Mouse (Mus musculus) neural tube, embryonic 12.5 days (tissue): ENCODE data around the gene Perm1. TPM values are rescaled to one million over a fixed set of nuclear protein-coding genes. Genes with fewer than 3 reads are reported as not detected.
A peak's percentile ranks its signal among the peaks of the same experiment; 100 is the strongest.

ENCODE experiments used
- ATAC-seq: fragments of 200-750 bp; cut with Nextera tagmentation; 2 replicates; pipeline ENCODE4 v1.8.0; 2017; ENCODE audit warnings: low read depth, mild to moderate bottlenecking, moderate TSS enrichment, moderate library complexity; ENCODE audit not compliant: low FRiP score
- H3K27ac ChIP-seq: fragments of 300-500 bp; sonication (generic); 2 replicates; pipeline ENCODE4 v1.5.1; 2016
- H3K27me3 ChIP-seq: fragments of 300-500 bp; sonication (generic); replicated peaks from 2 replicates; pipeline ENCODE4 v1.6.1; 2016; ENCODE audit warnings: mild to moderate bottlenecking
- H3K36me3 ChIP-seq: fragments of 300-500 bp; sonication (generic); 2 replicates; pipeline ENCODE4 v1.6.1; 2016; ENCODE audit warnings: mild to moderate bottlenecking
- H3K4me1 ChIP-seq: fragments of 300-500 bp; sonication (generic); 2 replicates; pipeline ENCODE4 v1.6.1; 2016
- H3K4me2 ChIP-seq: fragments of 300-500 bp; sonication (generic); replicated peaks from 2 replicates; pipeline ENCODE4 v1.6.1; 2016; ENCODE audit warnings: mild to moderate bottlenecking
- H3K4me3 ChIP-seq: fragments of 300-500 bp; sonication (generic); 2 replicates; pipeline ENCODE4 v1.5.1; 2016
- H3K9ac ChIP-seq: fragments of 300-500 bp; sonication (generic); 2 replicates; pipeline ENCODE4 v1.6.1; 2016; ENCODE audit warnings: mild to moderate bottlenecking
- H3K9me3 ChIP-seq: fragments of 300-500 bp; sonication (generic); 2 replicates; pipeline ENCODE4 v1.6.1; 2016; ENCODE audit warnings: mild to moderate bottlenecking
- WGBS: fragments of 180-500 bp; shearing (Covaris S2); methylation state at CpG from one replicate; pipeline ENCODE4 v1.1.7; 2016; 5-methylcytosine and 5-hydroxymethylcytosine counted together
- polyA plus RNA-seq: library from polyadenylated mRNA; unstranded; fragments of >200 nt; fragmentation: Nextera tagmentation; extraction: Ambion mirVana; gene quantifications from 2 replicates; pipeline ENCODE4 v1.2.1, GENCODE M21; 2016

The Perm1 gene
- polyA plus RNA-seq, 1 experiment from 2014 or later, result 2.0 TPM

GRCm38 (mm10) chr4:156192421-156193199, 23.1 kb upstream of the Perm1 start:
- peak overlapping the region; percentile 27 for H3K4me2 ChIP-seq
- ATAC-seq, result no peak
- whole genome bisulfite sequencing, result 55% methylated on average over 8 of the region's 8 CpGs
- H3K9me3 ChIP-seq, result no peaks in the 10 kb centered on the region
- peaks cover 52% of the 10 kb centered on the region for H3K36me3 ChIP-seq
- peaks cover 90% of the 10 kb centered on the region for H3K4me1 ChIP-seq
- no peak overlapping the region for H3K9ac ChIP-seq
- no peak overlapping the region for H3K4me3 ChIP-seq
- no peaks in the 10 kb centered on the region for H3K27me3 ChIP-seq
- H3K27ac ChIP-seq, result 0 out of 2 replicates have a peak overlapping the region, but pooled peaks have one; percentile 20

GRCm38 (mm10) chr4:156193200-156193590, 22.5 kb upstream of the Perm1 start:
- Histone ChIP-seq H3K36me3 (peaks cover 52% of the 10 kb centered on the region), H3K4me2 (peak overlapping the region; percentile 88; the same call in 1 of the 2 replicates), H3K4me3 (no peak overlapping the region), H3K9me3 (no peaks in the 10 kb centered on the region), H3K27me3 (no peaks in the 10 kb centered on the region), H3K27ac (no peak overlapping the region), H3K4me1 (peaks cover 84% of the 10 kb centered on the region), H3K9ac (no peak overlapping the region)
- ATAC-seq, result no peak
- WGBS, result 19% methylated on average over 2 of the region's 2 CpGs

GRCm38 (mm10) chr4:156193906-156194305, 21.8 kb upstream of the Perm1 start:
- Histone ChIP-seq H3K4me1 (peaks cover 77% of the 10 kb centered on the region), H3K4me3 (no peak overlapping the region), H3K27ac (no peak overlapping the region), H3K36me3 (peaks cover 52% of the 10 kb centered on the region), H3K9ac (peak overlapping the region; percentile 92), H3K27me3 (no peaks in the 10 kb centered on the region), H3K4me2 (peak overlapping the region; percentile 88), H3K9me3 (no peaks in the 10 kb centered on the region)
- no peak for ATAC-seq
- WGBS, result 71% methylated on average over 5 of the region's 5 CpGs

- 32% methylated on average over 6 of the region's 6 CpGs for WGBS
- H3K4me2 ChIP-seq, result peak overlapping the region; percentile 88
- no peak overlapping the region for H3K27ac ChIP-seq
- peaks cover 52% of the 10 kb centered on the region for H3K36me3 ChIP-seq
- H3K4me1 ChIP-seq, result peaks cover 72% of the 10 kb centered on the region
- H3K9me3 ChIP-seq, result no peaks in the 10 kb centered on the region
- no peaks in the 10 kb centered on the region for H3K27me3 ChIP-seq
- H3K9ac ChIP-seq, result peak overlapping the region; percentile 92
- H3K4me3 ChIP-seq, result peak overlapping the region; percentile 96; the same call in 1 of the 2 replicates
- ATAC-seq, result no peak
These were observed 21.3 kb upstream of the Perm1 start for GRCm38 (mm10) chr4:156194346-156194745.

GRCm38 (mm10) chr4:156195927-156196870, 19.5 kb upstream of the Perm1 start:
- Histone ChIP-seq H3K4me3 (peak overlapping the region; percentile 96), H3K36me3 (peaks cover 41% of the 10 kb centered on the region), H3K9ac (peak overlapping the region; percentile 92), H3K9me3 (no peaks in the 10 kb centered on the region), H3K27me3 (no peaks in the 10 kb centered on the region), H3K4me2 (peak overlapping the region; percentile 88), H3K4me1 (peaks cover 54% of the 10 kb centered on the region), H3K27ac (peak overlapping the region; percentile 75)
- ATAC-seq, result 0 out of 2 replicates have a peak, but pooled peaks have one; percentile 0
- 4% methylated on average over 35 of the region's 35 CpGs for WGBS

GRCm38 (mm10) chr4:156197131-156197828, 18.4 kb upstream of the Perm1 start, which contains the start of gene Agrn:
TSS of gene Agrn (minus strand) at chr4:156197488.
- Histone ChIP-seq H3K9ac (peak within 1 kb of the TSS; percentile 92), H3K36me3 (peaks cover 30% of the 10 kb centered on the region), H3K27me3 (no peaks in the 10 kb centered on the region), H3K9me3 (no peaks in the 10 kb centered on the region), H3K4me1 (peaks cover 44% of the 10 kb centered on the region), H3K4me2 (peak within 1 kb of the TSS; percentile 88), H3K27ac (peak within 1 kb of the TSS; percentile 92), H3K4me3 (peak within 1 kb of the TSS; percentile 96)
- ATAC-seq, result peak; percentile 75
- WGBS, result under 1% methylated on average over 56 of the region's 88 CpGs

GRCm38 (mm10) chr4:156197829-156198205, 17.9 kb upstream of the Perm1 start:
- WGBS, result under 1% methylated on average over 26 of the region's 26 CpGs
- Histone ChIP-seq H3K27me3 (no peaks in the 10 kb centered on the region), H3K4me2 (peak overlapping the region; percentile 88), H3K9me3 (no peaks in the 10 kb centered on the region), H3K4me1 (peaks cover 44% of the 10 kb centered on the region), H3K9ac (peak overlapping the region; percentile 44), H3K4me3 (peak overlapping the region; percentile 96), H3K36me3 (peaks cover 25% of the 10 kb centered on the region), H3K27ac (peak overlapping the region; percentile 92)
- ATAC-seq, result peak; percentile 95

- Histone ChIP-seq H3K4me1 (peaks cover 32% of the 10 kb centered on the region), H3K9ac (no peak within 1 kb of the TSS), H3K27ac (no peak within 1 kb of the TSS), H3K27me3 (peaks cover 4% of the 10 kb centered on the region), H3K36me3 (no peaks in the 10 kb centered on the region), H3K4me3 (no peak within 1 kb of the TSS), H3K9me3 (no peaks in the 10 kb centered on the region), H3K4me2 (no peak within 1 kb of the TSS)
- 70% methylated on average over 10 of the region's 10 CpGs for WGBS
- no peak for ATAC-seq
These were observed 14.8 kb upstream of the Perm1 start, which contains the start of gene Isg15 for GRCm38 (mm10) chr4:156200623-156201475. TSS of gene Isg15 (minus strand) at chr4:156200818.

- Histone ChIP-seq H3K27ac (no peak overlapping the region), H3K4me3 (peak overlapping the region; percentile 62; the same call in 1 of the 2 replicates), H3K36me3 (no peaks in the 10 kb centered on the region), H3K9ac (peak overlapping the region; percentile 73; the same call in 1 of the 2 replicates), H3K4me1 (peaks cover 25% of the 10 kb centered on the region), H3K27me3 (peaks cover 4% of the 10 kb centered on the region), H3K9me3 (no peaks in the 10 kb centered on the region), H3K4me2 (peak overlapping the region; percentile 96)
- ATAC-seq, result no peak
- WGBS, result 50% methylated on average over 12 of the region's 12 CpGs
These were observed 13.2 kb upstream of the Perm1 start for GRCm38 (mm10) chr4:156202462-156202893.

- under 1% methylated on average over 37 of the region's 39 CpGs for WGBS
These were observed 12.7 kb upstream of the Perm1 start, which contains the start of gene AW011738 for GRCm38 (mm10) chr4:156203001-156203412. TSS of gene AW011738 (plus strand) at chr4:156203304.

More at GRCm38 (mm10) chr4:156203001-156203412, 12.7 kb upstream of the Perm1 start, which contains the start of gene AW011738:
- H3K4me2 ChIP-seq, result peak within 1 kb of the TSS; percentile 96
- peaks cover 4% of the 10 kb centered on the region for H3K27me3 ChIP-seq
- ATAC-seq, result peak; percentile 81
- H3K36me3 ChIP-seq, result 0 out of 2 replicates have a peak, but pooled peaks cover 1% of the 10 kb centered on the region
- H3K4me1 ChIP-seq, result peaks cover 25% of the 10 kb centered on the region
- H3K9me3 ChIP-seq, result no peaks in the 10 kb centered on the region
- H3K27ac ChIP-seq, result no peak within 1 kb of the TSS
- peak within 1 kb of the TSS; percentile 73 for H3K9ac ChIP-seq
- peak within 1 kb of the TSS; percentile 62 for H3K4me3 ChIP-seq
